Mouse (Mus musculus) liver, adult 2 months (tissue): ENCODE data around the gene Sox5.

Source experiments
- CTCF ChIP-seq: fragments of 200-500 bp; IDR thresholded peaks from 2 replicates; pipeline ENCODE4 v1.5.1; 2011; ENCODE audit warnings: low read depth, low read length, control low read depth
- POLR2A ChIP-seq: fragments of 200-500 bp; IDR thresholded peaks from 2 replicates; pipeline ENCODE4 v1.6.1; 2011; ENCODE audit warnings: low read length, control low read depth; ENCODE audit not compliant: insufficient read depth; ENCODE audit errors: extremely low read depth

- TF ChIP-seq POLR2A (no peak), CTCF (no peak)
These were observed 769.8 kb downstream of the Sox5 start for GRCm38 (mm10) chr6:144011880-144012524.
